Mouse (Mus musculus) heart, postnatal 36 days (tissue): Measurements from ENCODE around the gene Gm20937. TPM values are rescaled to one million over a fixed set of nuclear protein-coding genes. Genes with fewer than 3 reads are reported as not detected.
"Not testable (repeated sequence)": the region's sequence is repeated elsewhere in the genome, so short reads cannot be mapped to it uniquely, and the experiment has no call there.

Experiments used
- DNase-seq, 2 experiments: peaks; one replicate each; pipeline ENCODE4 v3.0.0; 2021 to 2022
- intact Hi-C: fragments of 180-260 bp; cut with DNase I; formaldehyde crosslinking; loops from one replicate; pipeline ENCODE4 v1.15.1; 2025
- total RNA-seq, 2 experiments: library from RNA; stranded (reverse); gene quantifications; 2 replicates each; pipeline ENCODE4 v1.2.3; 2021

Gene Gm20937
- total RNA-seq, result not detected

DNA sequence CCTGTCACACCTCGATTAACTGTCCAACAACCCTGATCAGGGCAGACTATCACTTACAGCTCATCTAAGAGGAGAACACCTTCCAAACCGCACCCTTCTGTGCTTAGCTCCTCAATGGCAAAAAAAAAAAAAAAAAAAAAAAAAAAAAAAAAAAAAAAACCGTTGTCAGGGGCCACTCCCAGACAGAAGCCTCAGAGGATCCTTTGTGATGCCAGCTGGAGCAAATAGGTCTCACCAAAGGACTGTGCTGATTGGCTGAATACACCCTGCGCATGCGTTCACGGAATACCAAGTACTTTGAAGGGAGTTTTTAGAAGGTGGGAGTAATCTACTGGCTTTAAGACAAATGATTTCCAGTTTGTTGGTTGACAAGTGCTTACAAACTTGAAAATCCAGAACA, at the start of gene Gm20937:
Gene Gm20937, minus strand, starts transcription at position 101 of the 400 bp plus-strand sequence.
- intact Hi-C loops, DNase-seq: not testable (repeated sequence)

Other genes with a start within 250 kb of the Gm20937 start
- gene Gm20816, start 243.1 kb upstream of the Gm20937 start, total RNA-seq, result not detected